Mouse (Mus musculus) ovary, postnatal 14 days (tissue): ENCODE data around the gene Scn4a.

Source experiments
- DNase-seq: peaks from one replicate; pipeline ENCODE4 v3.0.0; 2022; ENCODE audit warnings: low spot score

Scn4a gene

GRCm38 (mm10) chr11:106271794-106272643 lies 81.1 kb downstream of the Scn4a start:
- DNase-seq: no peak

- no peak for DNase-seq
Observed at GRCm38 (mm10) chr11:106271131-106271793, 81.8 kb downstream of the Scn4a start.

- no peak for DNase-seq
Observed at GRCm38 (mm10) chr11:106269060-106269431, 84.0 kb downstream of the Scn4a start.
